Mouse (Mus musculus): ENCODE data around the gene Anxa9.
"Not testable (repeated sequence)": the region's sequence is repeated elsewhere in the genome, so short reads cannot be mapped to it uniquely, and the experiment has no call there.

The Anxa9 gene

GRCm38 (mm10) chr3:95307100-95307499, at the start of gene Anxa9:
Gene Anxa9, minus strand, starts transcription at chr3:95307176.
- peak; percentile 33 to 54 for DNase-seq

- DNase-seq: peak in 1 of 2 experiments; percentile 14
Measured at GRCm38 (mm10) chr3:95355911-95356544, 49.1 kb upstream of the Anxa9 start.

GRCm38 (mm10) chr3:95349491-95349890, 42.5 kb upstream of the Anxa9 start:
- DNase-seq: no peak

- DNase-seq: not testable (repeated sequence)
Measured at GRCm38 (mm10) chr3:95348343-95348742, 41.4 kb upstream of the Anxa9 start.

- no peak for DNase-seq
Measured at GRCm38 (mm10) chr3:95346454-95346853, 39.5 kb upstream of the Anxa9 start.

DNA sequence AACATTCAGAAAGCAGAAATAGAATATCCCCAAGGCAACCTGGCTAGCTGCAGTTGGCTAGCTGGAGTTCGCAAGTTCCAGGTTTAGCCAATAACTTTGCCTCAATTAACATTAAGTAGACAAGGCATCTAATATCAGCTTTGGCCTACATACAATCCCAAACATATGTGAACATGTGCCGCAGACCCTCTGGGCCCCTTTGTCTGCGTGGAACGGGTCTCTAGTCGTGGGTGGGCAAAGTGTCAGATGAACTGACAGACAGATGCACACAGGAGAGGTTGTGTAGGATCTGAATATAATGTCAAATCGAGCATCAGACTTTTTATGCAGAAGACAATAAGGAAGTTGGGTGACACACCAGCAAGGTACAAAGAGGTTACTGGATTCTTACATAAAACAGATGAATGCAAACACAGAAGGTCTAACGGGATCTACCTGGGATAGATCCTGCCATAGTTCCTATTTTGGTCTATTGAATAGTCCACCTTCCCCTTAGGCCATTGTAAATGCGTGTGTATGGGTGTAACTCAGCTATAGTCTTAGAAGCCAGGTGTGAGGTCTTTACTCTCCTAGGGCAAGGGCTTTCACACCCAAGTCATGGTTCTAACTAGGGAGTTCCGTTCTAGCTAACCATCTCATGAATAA, 36.5 kb upstream of the Anxa9 start:
- not testable (repeated sequence) for DNase-seq

GRCm38 (mm10) chr3:95338251-95338650, 31.3 kb upstream of the Anxa9 start:
- DNase-seq: no peak

DNA sequence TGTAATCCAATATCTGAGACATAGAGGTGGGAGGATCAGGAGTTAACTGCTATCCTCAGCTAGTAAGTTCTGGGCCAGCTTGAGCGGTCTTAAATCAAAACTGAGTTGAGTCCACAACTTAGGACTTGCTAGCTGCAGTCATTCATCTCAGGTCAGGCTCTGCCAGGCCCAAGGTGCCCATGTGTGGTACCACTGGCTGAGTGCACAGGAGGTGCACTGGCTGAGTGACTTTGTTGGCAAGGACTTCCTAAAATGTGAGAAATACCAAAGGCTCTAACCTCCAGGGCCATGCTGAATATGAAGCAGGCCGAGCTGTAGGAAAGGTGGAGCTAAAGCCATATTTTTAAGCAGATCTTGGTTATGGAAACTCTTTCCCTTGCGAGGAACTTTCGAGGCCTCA, 30.4 kb upstream of the Anxa9 start:
- no peak for DNase-seq

DNA sequence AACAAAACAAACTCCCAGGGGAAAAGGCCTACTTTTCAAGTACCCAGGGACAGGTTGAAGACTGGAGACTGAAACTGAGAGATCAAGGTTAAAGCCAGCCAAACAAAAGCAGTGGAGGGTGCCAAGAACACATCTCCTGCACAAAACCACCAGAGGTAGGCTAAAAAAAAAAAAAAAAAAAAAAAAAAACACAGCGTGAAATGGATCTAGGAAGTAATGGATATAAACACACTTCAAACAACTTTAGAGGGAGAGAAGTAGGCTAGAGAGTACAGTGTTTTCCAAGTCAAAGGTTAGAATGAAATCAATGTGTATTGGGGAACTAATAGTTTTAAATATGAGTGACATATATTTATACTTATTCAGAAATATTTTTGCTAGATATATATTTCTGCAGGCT, 24.6 kb upstream of the Anxa9 start:
- DNase-seq: no peak

- DNase-seq: no peak
Measured at GRCm38 (mm10) chr3:95328803-95329404, 21.9 kb upstream of the Anxa9 start.

DNA sequence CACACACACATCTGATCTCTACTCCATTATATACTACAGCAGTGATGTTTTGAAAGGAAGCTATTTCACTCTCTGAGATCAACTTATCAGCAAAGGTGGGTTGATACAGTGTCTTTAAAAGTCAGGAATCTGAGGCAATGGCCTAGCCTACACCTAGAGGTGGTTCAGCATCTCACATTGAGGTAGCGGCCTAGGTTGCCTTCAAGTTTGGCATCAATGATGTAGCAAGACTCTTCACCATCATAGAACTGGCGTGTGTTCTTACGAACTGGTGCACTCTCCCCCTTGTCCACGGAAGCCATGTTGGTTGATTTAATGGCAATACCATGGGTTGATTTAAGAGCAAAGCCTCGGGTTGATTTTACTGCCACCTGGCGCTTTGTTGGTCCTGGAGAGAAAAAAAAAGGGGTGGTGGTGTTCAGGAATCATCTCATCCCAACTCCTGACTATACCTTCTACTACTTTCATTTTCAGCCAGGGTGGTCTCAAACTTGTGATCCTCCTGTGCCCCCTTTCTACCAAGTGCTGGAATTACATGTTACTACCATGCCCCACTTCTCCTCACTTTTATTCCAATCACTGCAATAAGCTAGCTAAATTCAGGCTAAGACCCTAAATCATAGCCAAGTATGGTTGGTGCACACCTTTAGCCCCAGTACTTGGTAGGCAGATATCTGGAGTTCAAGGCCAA, 17.6 kb upstream of the Anxa9 start:
- DNase-seq: no peak

- no peak for DNase-seq
Measured at GRCm38 (mm10) chr3:95323429-95323828, 16.5 kb upstream of the Anxa9 start.

- no peak for DNase-seq
Measured at GRCm38 (mm10) chr3:95319701-95320625, 13.0 kb upstream of the Anxa9 start.

GRCm38 (mm10) chr3:95319110-95319509, 12.1 kb upstream of the Anxa9 start:
- DNase-seq: no peak

DNA sequence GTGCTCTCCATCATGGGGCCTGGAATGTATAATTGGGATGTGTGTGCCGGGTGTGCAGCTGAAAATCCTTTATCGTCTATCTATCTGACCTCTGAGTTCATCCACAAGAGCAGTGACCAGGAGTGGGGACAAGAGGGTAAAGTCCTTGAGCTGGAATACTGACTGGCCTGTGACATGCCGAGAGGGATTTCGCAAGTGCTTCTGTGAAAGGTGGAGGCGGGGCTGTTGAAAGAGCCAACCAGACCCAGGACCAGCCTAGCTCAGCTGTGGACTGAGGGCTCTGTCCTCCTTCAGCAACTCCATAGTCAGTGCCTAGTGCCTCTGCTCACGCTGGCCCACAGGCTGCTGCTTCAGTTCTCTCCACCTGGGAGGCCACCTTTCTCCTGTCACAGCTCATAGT, 11.6 kb upstream of the Anxa9 start:
- peak; percentile 49 to 66 for DNase-seq

DNA sequence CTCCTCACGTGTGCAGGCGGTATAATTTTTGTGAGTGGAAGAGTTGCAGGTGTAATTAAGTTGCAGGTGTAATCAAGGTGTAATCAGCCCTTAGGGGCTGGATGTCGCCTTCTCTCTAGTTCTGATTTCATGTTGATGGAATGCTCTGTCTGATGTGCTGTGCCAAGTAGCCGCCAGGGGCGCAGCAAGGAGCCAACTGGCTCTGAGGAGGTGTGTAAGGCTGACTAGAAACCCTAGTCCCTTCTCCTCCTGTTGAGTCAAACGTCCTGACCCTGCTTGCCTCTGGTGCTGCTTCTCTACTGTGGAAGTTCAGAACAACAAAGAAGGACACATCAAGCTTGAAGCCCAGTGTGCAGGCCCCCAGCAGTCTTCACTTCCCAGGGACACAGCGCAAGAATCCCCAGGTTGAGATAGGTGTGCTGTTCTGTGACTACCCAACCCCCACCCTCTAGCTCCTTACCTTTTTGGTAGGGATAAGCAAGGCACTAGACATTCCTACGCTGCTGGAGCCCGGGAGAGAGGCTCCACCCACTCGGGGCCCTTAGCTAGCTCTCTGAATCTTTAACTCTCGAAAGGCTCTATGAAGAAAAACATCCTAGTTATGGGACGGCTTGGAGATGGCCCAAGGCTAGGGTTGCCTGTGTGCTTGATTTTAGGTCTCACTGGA, 10.6 kb upstream of the Anxa9 start:
- DNase-seq: peak; percentile 81 to 86

GRCm38 (mm10) chr3:95315844-95316550, 9.0 kb upstream of the Anxa9 start:
- DNase-seq: no peak

GRCm38 (mm10) chr3:95315094-95315843, 8.3 kb upstream of the Anxa9 start:
- DNase-seq: peak; percentile 93 to 96

DNA sequence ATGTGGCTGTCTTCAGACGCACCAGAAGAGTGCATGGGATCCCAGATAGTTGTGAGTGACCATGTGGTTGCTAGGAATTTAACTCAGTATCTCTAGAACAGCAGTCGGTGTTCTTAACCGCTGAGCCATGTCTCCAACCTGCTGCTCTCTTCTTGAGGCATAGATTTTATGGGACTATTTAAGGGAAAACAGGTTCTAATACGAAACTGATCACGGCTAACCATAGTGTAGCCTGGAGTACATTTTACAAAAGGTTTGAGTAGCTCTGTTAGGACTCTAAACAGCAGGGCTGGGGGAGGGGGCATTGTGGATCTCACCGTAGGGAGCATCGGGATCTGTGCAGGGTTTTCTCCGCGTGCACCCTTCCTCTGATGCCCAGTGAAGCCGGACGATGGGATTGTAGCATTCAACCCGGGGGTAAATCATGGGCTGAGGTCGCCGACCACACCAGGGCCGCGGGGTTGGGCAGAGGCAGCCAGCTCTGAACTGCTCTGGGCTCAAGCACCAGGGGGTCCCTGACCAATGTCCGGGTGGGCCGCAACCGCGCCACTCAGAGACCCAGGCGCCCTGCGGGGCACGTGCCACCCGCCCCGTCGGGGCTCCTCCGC, 7.6 kb upstream of the Anxa9 start, which contains the start of gene Cers2:
TSS of gene Cers2 (plus strand) at position 306 of the 608 bp plus-strand sequence.
- no peak for DNase-seq

DNA sequence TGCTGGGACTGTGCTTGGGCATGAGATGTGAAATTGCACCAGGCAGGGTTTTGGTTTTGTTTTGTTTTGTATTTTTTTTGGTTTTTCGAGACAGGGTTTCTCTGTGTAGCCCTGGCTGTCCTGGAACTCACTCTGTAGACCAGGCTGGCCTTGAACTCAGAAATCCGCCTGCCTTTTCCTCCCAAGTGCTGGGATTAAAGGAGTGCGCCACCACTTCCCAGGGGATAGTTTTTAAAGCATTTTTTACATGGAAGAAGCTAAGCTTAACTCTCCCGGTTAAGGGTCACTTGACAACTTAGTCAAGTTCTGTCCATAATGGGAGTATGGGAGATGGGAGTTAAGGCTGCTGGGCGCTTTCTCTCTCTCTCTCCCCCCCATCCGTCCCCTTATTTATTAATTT, 7.1 kb upstream of the Anxa9 start:
- DNase-seq: no peak

All from kidney, postnatal 4 days (tissue).